Comparison of ENCODE assay signal across 9 mouse cellular contexts in genomic region chr10:109011226-109012165, GRCm38 (mm10). TPM values are rescaled to one million over a fixed set of nuclear protein-coding genes. Genes with fewer than 3 reads are reported as not detected.
DNase-seq lines count a peak whose midpoint lies in the region; ATAC-seq and TF ChIP-seq lines count a peak whose summit lies in the region.
"Had no signal": no experiment of that assay in that cellular context is flagged by ENCODE, and none has a peak within 500 bp of the region (broad histone marks: within the 10 kb centered on the region; RNA-seq: fewer than 3 reads in every experiment).

No protein-coding gene starts in this region.

- peak overlapping the region; percentile 52 for H3K4me3 ChIP-seq in heart, embryonic 12.5 days
- peak overlapping the region; percentile 6; the same call in 1 of the 2 replicates for H3K4me3 ChIP-seq in liver, postnatal 0 days (ENCODE audit: low read depth, low read length)

- H3K4me2 ChIP-seq in heart, embryonic 12.5 days, result peak overlapping the region; percentile 95
- peak overlapping the region; percentile 50 for H3K4me2 ChIP-seq in liver, postnatal 0 days (ENCODE audit: low read depth, low read length)

- TF ChIP-seq CTCF in liver, postnatal 0 days (IDR thresholded peaks at IDR 0.05; ENCODE audit: low read depth), result no peak

- no peaks in the 10 kb centered on the region; the same call in 1 of the 2 replicates for H3K9me3 ChIP-seq in heart, embryonic 12.5 days (replicated peaks)
- H3K9me3 ChIP-seq in liver, postnatal 0 days (ENCODE audit: low read length), result no peaks in the 10 kb centered on the region

- H3K27ac ChIP-seq in heart, embryonic 12.5 days (ENCODE audit: poor library complexity, severe bottlenecking), result no peak overlapping the region
- H3K27ac ChIP-seq in liver, postnatal 0 days (ENCODE audit: low read depth), result no peak overlapping the region

- 0 out of 2 replicates have a peak, but pooled peaks cover 4% of the 10 kb centered on the region for H3K4me1 ChIP-seq in heart, embryonic 12.5 days (replicated peaks)
- no peaks in the 10 kb centered on the region for H3K4me1 ChIP-seq in liver, postnatal 0 days (ENCODE audit: insufficient read depth)

- 2% methylated on average over 28 of the region's 29 CpGs for WGBS in heart, embryonic 12.5 days
- 2% methylated on average over 29 of the region's 29 CpGs for WGBS in liver, postnatal 0 days (ENCODE audit: insufficient replicate concordance)

- peak; percentile 72 for ATAC-seq in heart, embryonic 12.5 days (ENCODE audit: insufficient number of reproducible peaks, low FRiP score)
- ATAC-seq in liver, postnatal 0 days, result no peak

- TF ChIP-seq EP300 in liver, postnatal 0 days (IDR thresholded peaks at IDR 0.05; ENCODE audit: low read depth), result no peak

- no peaks in the 10 kb centered on the region for H3K36me3 ChIP-seq in heart, embryonic 12.5 days
- H3K36me3 ChIP-seq in liver, postnatal 0 days (replicated peaks; ENCODE audit: insufficient read depth, low read length), result no peaks in the 10 kb centered on the region

- DNase-seq in ovary, postnatal 36 days (ENCODE audit: low spot score), result peak; percentile 32
- no peak for DNase-seq in ovary, adult 18-20 months (ENCODE audit: low spot score)
- DNase-seq in embryo, embryonic 10.5 days (ENCODE audit: low spot score), result peak; percentile 64
- peak; percentile 19 to 54 for DNase-seq in layer of hippocampus, adult 18-20 months (ENCODE audit: low spot score in 2 of 2)
- DNase-seq in liver, postnatal 0 days, result peak; percentile 13
- peak; percentile 47 to 75 for DNase-seq in right cerebral cortex, postnatal 36 days (ENCODE audit: low spot score in 2 of 2)
- DNase-seq in T-cell, adult 2 months (ENCODE audit: low spot score), result no peak

- 0 out of 2 replicates have a peak, but pooled peaks cover 13% of the 10 kb centered on the region for H3K27me3 ChIP-seq in heart, embryonic 12.5 days (replicated peaks)
- H3K27me3 ChIP-seq in liver, postnatal 0 days (ENCODE audit: insufficient read depth, low read length), result peaks cover 19% of the 10 kb centered on the region; the same call in 1 of the 2 replicates

- H3K9ac ChIP-seq in heart, embryonic 12.5 days, result no peak overlapping the region
- no peak overlapping the region for H3K9ac ChIP-seq in liver, postnatal 0 days (replicated peaks)

RNA-seq across cellular contexts. Expression of gene Syt1, which starts 0.7 kb away (rescaled TPM):
- 0.64 and 1.1 TPM in 2 replicates for polyA plus RNA-seq in heart, embryonic 12.5 days (2016; fragmentation: Nextera tagmentation; extraction: Ambion mirVana)
- total RNA-seq in layer of hippocampus, adult 18-20 months (2021), result 1,000 to 10,000 TPM in 1 of 2 experiments, 100 to 1,000 TPM in 1; 974 to 1,035 TPM
- polyA plus RNA-seq in liver, postnatal 0 days (2015; fragmentation: Nextera tagmentation; extraction: Ambion mirVana), result 0.07 and 0.11 TPM in 2 replicates
- total RNA-seq: neutrophil, adult 5-6 weeks had no signal

Comparison
In these comparisons a context has a peak if more than half of its experiments do, and no peak if none do; other contexts are left out.
1. DNase-seq: peak in ovary, postnatal 36 days (single experiment), embryo, embryonic 10.5 days (single experiment), layer of hippocampus, adult 18-20 months (2 of 2), liver, postnatal 0 days (single experiment) and right cerebral cortex, postnatal 36 days (2 of 2); none in ovary, adult 18-20 months (single experiment) and T-cell, adult 2 months (single experiment).